Mouse (Mus musculus) MEL (cell line): ENCODE results near the gene Dbn1. TPM values are rescaled to one million over a fixed set of nuclear protein-coding genes. Genes with fewer than 3 reads are reported as not detected.

Experiments used
- DNase-seq: peaks from one replicate; pipeline ENCODE4 v3.0.0; 2011; ENCODE audit warnings: low read depth, low spot score
- H3K27ac ChIP-seq: 2 replicates; pipeline ENCODE4 v1.5.1; 2012; ENCODE audit warnings: low read depth, mild to moderate bottlenecking, control low read depth, low read length, moderate library complexity; ENCODE audit not compliant: control insufficient read depth
- H3K27me3 ChIP-seq, 2 experiments: fragments of 150-350 bp in 1 of 2; sonication (generic) in 1 of 2; 2 replicates each; pipeline ENCODE4 v1.6.1; 2012; ENCODE audit warnings: low read length in 2 of 2, mild to moderate bottlenecking in 2 of 2, improper control_type of control experiment in 1 of 2, moderate library complexity in 1 of 2; ENCODE audit not compliant: insufficient read depth in 2 of 2, control insufficient read depth in 1 of 2
- H3K36me3 ChIP-seq, 2 experiments: 2 replicates each; pipeline ENCODE4 v1.6.1; 2012 to 2014; ENCODE audit warnings: low read length in 2 of 2, improper control_type of control experiment in 1 of 2, inconsistent platforms in 1 of 2, mild to moderate bottlenecking in 1 of 2; ENCODE audit not compliant: insufficient read depth in 2 of 2, control insufficient read depth in 1 of 2
- H3K4me1 ChIP-seq, 2 experiments: fragments of 150-350 bp in 1 of 2; sonication (generic) in 1 of 2; 2 replicates each; pipeline ENCODE4 v1.6.1; 2012; ENCODE audit warnings: low read length in 2 of 2, improper control_type of control experiment in 1 of 2, mild to moderate bottlenecking in 1 of 2; ENCODE audit not compliant: insufficient read depth in 2 of 2, control insufficient read depth in 1 of 2
- H3K4me3 ChIP-seq, 2 experiments: fragments of 150-350 bp in 1 of 2; sonication (generic) in 1 of 2; 2 replicates each; pipeline ENCODE4 v1.5.1; 2012; ENCODE audit warnings: low read depth in 2 of 2, low read length in 2 of 2, mild to moderate bottlenecking in 2 of 2, moderate library complexity in 2 of 2, control low read depth in 1 of 2, improper control_type of control experiment in 1 of 2; ENCODE audit not compliant: control insufficient read depth in 1 of 2, insufficient read depth in 1 of 2
- H3K79me2 ChIP-seq: 2 replicates; pipeline ENCODE4 v1.6.1; 2012; ENCODE audit warnings: mild to moderate bottlenecking, low read length, moderate library complexity; ENCODE audit not compliant: control insufficient read depth, poor library complexity, insufficient read depth
- H3K9ac ChIP-seq: 2 replicates; pipeline ENCODE4 v1.6.1; 2012; ENCODE audit warnings: low read depth, mild to moderate bottlenecking, control low read depth, low read length, moderate library complexity; ENCODE audit not compliant: control insufficient read depth, poor library complexity, severe bottlenecking
- H3K9me3 ChIP-seq: fragments of 150-350 bp; sonication (generic); replicated peaks from 2 replicates; pipeline ENCODE4 v1.6.1; 2012; ENCODE audit warnings: mild to moderate bottlenecking, low read length, improper control_type of control experiment, moderate library complexity; ENCODE audit not compliant: insufficient read depth
- BHLHE40 ChIP-seq: IDR thresholded peaks from 2 replicates; pipeline ENCODE4 v1.6.1; 2012; ENCODE audit warnings: low read depth, mild to moderate bottlenecking, inconsistent platforms, low read length, improper control_type of control experiment, borderline replicate concordance
- CHD1 ChIP-seq: IDR thresholded peaks from 2 replicates; pipeline ENCODE4 v1.6.1; 2012; ENCODE audit warnings: low read depth, mild to moderate bottlenecking, inconsistent platforms, low read length, improper control_type of control experiment
- ELF1 ChIP-seq: IDR thresholded peaks from 2 replicates; pipeline ENCODE4 v1.6.1; 2014; ENCODE audit warnings: low read depth, mild to moderate bottlenecking, inconsistent platforms, low read length, improper control_type of control experiment, moderate library complexity
- EP300 ChIP-seq, 2 experiments: IDR thresholded peaks; 2 replicates each; pipeline ENCODE4 v1.6.1; 2011; ENCODE audit warnings: improper control_type of control experiment in 2 of 2, low read length in 2 of 2, low read depth in 1 of 2, mild to moderate bottlenecking in 1 of 2
- ETS1 ChIP-seq: IDR thresholded peaks from 2 replicates; pipeline ENCODE4 v1.6.1; 2012; ENCODE audit warnings: low read depth, mild to moderate bottlenecking, inconsistent platforms, low read length, improper control_type of control experiment, moderate library complexity
- GABPA ChIP-seq: IDR thresholded peaks from 2 replicates; pipeline ENCODE4 v1.6.1; 2012; ENCODE audit warnings: low read depth, mild to moderate bottlenecking, inconsistent platforms, low read length, improper control_type of control experiment, moderate library complexity
- HCFC1 ChIP-seq: IDR thresholded peaks from 2 replicates; pipeline ENCODE4 v1.6.1; 2012; ENCODE audit warnings: low read depth, mild to moderate bottlenecking, inconsistent platforms, low read length, improper control_type of control experiment, moderate library complexity
- JUND ChIP-seq: IDR thresholded peaks from 2 replicates; pipeline ENCODE4 v1.6.1; 2011; ENCODE audit warnings: low read depth, mild to moderate bottlenecking, improper control_type of control experiment, low read length
- KAT2A ChIP-seq: conservative IDR thresholded peaks from 2 replicates; pipeline ENCODE4 v1.6.1; 2012; ENCODE audit warnings: low read depth, low read length, improper control_type of control experiment, inconsistent platforms
- MAFK ChIP-seq: IDR thresholded peaks from 2 replicates; pipeline ENCODE4 v1.6.1; 2011; ENCODE audit warnings: low read depth, mild to moderate bottlenecking, low read length, improper control_type of control experiment, borderline replicate concordance
- MYB ChIP-seq: IDR thresholded peaks from 2 replicates; pipeline ENCODE4 v1.6.1; 2011; ENCODE audit warnings: mild to moderate bottlenecking, low read depth, low read length, improper control_type of control experiment
- MYC ChIP-seq: IDR thresholded peaks from 2 replicates; pipeline ENCODE4 v1.6.1; 2011; ENCODE audit warnings: low read depth, mild to moderate bottlenecking, low read length, improper control_type of control experiment, moderate library complexity
- NELFE ChIP-seq: IDR thresholded peaks from 2 replicates; pipeline ENCODE4 v1.6.1; 2011; ENCODE audit warnings: low read depth, low read length, improper control_type of control experiment
- POLR2A ChIP-seq, 2 experiments: IDR thresholded peaks; 2 replicates each; pipeline ENCODE4 v1.6.1; 2011 to 2012; ENCODE audit warnings: low read length in 2 of 2, mild to moderate bottlenecking in 2 of 2, control low read depth in 1 of 2, improper control_type of control experiment in 1 of 2, low read depth in 1 of 2, moderate library complexity in 1 of 2; ENCODE audit not compliant: control insufficient read depth in 1 of 2, insufficient read depth in 1 of 2, poor library complexity in 1 of 2
- SIN3A ChIP-seq: IDR thresholded peaks from 2 replicates; pipeline ENCODE4 v1.6.1; 2012; ENCODE audit warnings: low read length, improper control_type of control experiment, inconsistent platforms
- TAL1 ChIP-seq: IDR thresholded peaks from 2 replicates; pipeline ENCODE4 v1.6.1; 2012; ENCODE audit warnings: mild to moderate bottlenecking, inconsistent platforms, low read length, moderate library complexity, mixed read lengths
- TBP ChIP-seq: IDR thresholded peaks from 2 replicates; pipeline ENCODE4 v1.8.0; 2011; ENCODE audit warnings: low read depth, low read length, improper control_type of control experiment
- TCF12 ChIP-seq: IDR thresholded peaks from 2 replicates; pipeline ENCODE4 v1.6.1; 2014; ENCODE audit warnings: low read depth, mild to moderate bottlenecking, inconsistent platforms, low read length, improper control_type of control experiment, moderate library complexity
- USF1 ChIP-seq: IDR thresholded peaks from 2 replicates; pipeline ENCODE4 v1.6.1; 2014; ENCODE audit warnings: low read depth, mild to moderate bottlenecking, inconsistent platforms, low read length, improper control_type of control experiment, moderate library complexity
- USF2 ChIP-seq, 2 experiments: IDR thresholded peaks; 2 replicates each; pipeline ENCODE4 v1.6.1; 2011 to 2012; ENCODE audit warnings: improper control_type of control experiment in 2 of 2, low read length in 2 of 2, borderline replicate concordance in 1 of 2, inconsistent platforms in 1 of 2, low read depth in 1 of 2, mild to moderate bottlenecking in 1 of 2; ENCODE audit not compliant: insufficient read depth in 1 of 2
- ZMIZ1 ChIP-seq: IDR thresholded peaks from 2 replicates; pipeline ENCODE4 v1.6.1; 2012; ENCODE audit warnings: low read depth, mild to moderate bottlenecking, inconsistent platforms, low read length, improper control_type of control experiment, moderate library complexity
- polyA plus RNA-seq, 2 experiments: library from polyadenylated mRNA; stranded (reverse) in 1 of 2; unstranded in 1 of 2; fragments of >175 nt in 1 of 2; fragments of >200 nt in 1 of 2; gene quantifications; 2 replicates each; pipeline versions ENCODE4 v1.2.1 to v1.2.4; 2012; ENCODE audit warnings: low replicate concordance in 2 of 2, low read depth in 1 of 2; ENCODE audit not compliant: insufficient read length in 2 of 2, insufficient read depth in 1 of 2, missing spikeins in 1 of 2
- total RNA-seq: library from RNA; depleted of rRNA; stranded (reverse); fragments of 300-350 nt; gene quantifications from 2 replicates; pipeline ENCODE4 v1.2.3, GENCODE M21; 2012

Dbn1 gene
- total and polyA plus RNA-seq, 3 experiments: 0.04 to 0.53 TPM; not detected in 1

- DNase-seq: no peak
- H3K27ac ChIP-seq: no peak overlapping the region
- TF ChIP-seq TBP: no peak
- no peak for TF ChIP-seq POLR2A (IDR thresholded peaks at IDR 0.05; ENCODE audit: control insufficient read depth in 1 of 2, insufficient read depth in 1 of 2, low read depth in 1 of 2, low read length in 2 of 2, poor library complexity in 1 of 2)
- no peak for TF ChIP-seq ELF1
- no peak for TF ChIP-seq GABPA
- no peak for TF ChIP-seq ETS1
- TF ChIP-seq EP300 (IDR thresholded peaks at IDR 0.05; ENCODE audit: low read depth in 1 of 2, low read length in 2 of 2): no peak
- no peak for TF ChIP-seq NELFE
- no peak for TF ChIP-seq USF1
- no peak for TF ChIP-seq CHD1
- no peak for TF ChIP-seq JUND
- no peak for TF ChIP-seq SIN3A
- no peak for TF ChIP-seq USF2 (IDR thresholded peaks at IDR 0.05; ENCODE audit: borderline replicate concordance in 1 of 2, insufficient read depth in 1 of 2, low read depth in 1 of 2, low read length in 2 of 2)
- no peak for TF ChIP-seq HCFC1
- no peak for TF ChIP-seq MAFK
- TF ChIP-seq KAT2A: no peak
- TF ChIP-seq ZMIZ1: no peak
- no peak for TF ChIP-seq TCF12
- no peak for TF ChIP-seq TAL1
- TF ChIP-seq MYB: no peak
- no peak overlapping the region for H3K4me3 ChIP-seq
- H3K9ac ChIP-seq: no peak overlapping the region
- no peaks in the 10 kb centered on the region for H3K9me3 ChIP-seq
- H3K4me1 ChIP-seq: peaks cover 7 to 31% of the 10 kb centered on the region in 2 experiments
- H3K79me2 ChIP-seq: peaks cover 32% of the 10 kb centered on the region
- H3K27me3 ChIP-seq: no peaks in the 10 kb centered on the region
- peaks cover 4 to 18% of the 10 kb centered on the region in 2 experiments for H3K36me3 ChIP-seq
Measured at GRCm38 (mm10) chr13:55448131-55448530, 39.8 kb downstream of the Dbn1 start.

GRCm38 (mm10) chr13:55447543-55447943 lies 40.4 kb downstream of the Dbn1 start:
- Histone ChIP-seq H3K4me3 (peak overlapping the region in 1 of 2 experiments; percentile 4; a peak in 2 of 4 replicates), H3K9ac (peak overlapping the region; percentile 52)

More at GRCm38 (mm10) chr13:55447543-55447943, 40.4 kb downstream of the Dbn1 start:
- no peaks in the 10 kb centered on the region for H3K27me3 ChIP-seq
- TF ChIP-seq ETS1 (peak; percentile 39), SIN3A (0 out of 2 replicates have a peak, but pooled peaks have one; percentile 61), BHLHE40 (0 out of 2 replicates have a peak, but pooled peaks have one; percentile 18), HCFC1 (0 out of 2 replicates have a peak, but pooled peaks have one; percentile 17), MYC (no peak)
- TF ChIP-seq, all 39 proteins: peak for 4
- H3K36me3 ChIP-seq: peaks cover 4 to 18% of the 10 kb centered on the region in 2 experiments
- H3K27ac ChIP-seq: peak overlapping the region; percentile 69
- no peaks in the 10 kb centered on the region for H3K9me3 ChIP-seq
- DNase-seq: peak; percentile 69
- peaks cover 32% of the 10 kb centered on the region for H3K79me2 ChIP-seq
- H3K4me1 ChIP-seq: peaks cover 7 to 31% of the 10 kb centered on the region in 2 experiments
